Mouse (Mus musculus): ENCODE measurements around the gene Nxf3. TPM values are rescaled to one million over a fixed set of nuclear protein-coding genes. Genes with fewer than 3 reads are reported as not detected.

Nxf3 gene
- total RNA-seq, 2 experiments from 2014 or later = 0.17 to 2.5 TPM

Other genes with a start within 250 kb of the Nxf3 start
- gene Gprasp2, start 246.2 kb downstream of the Nxf3 start, total RNA-seq (2015; ENCODE audit: low replicate concordance) = not detected in 2 replicates
- not detected in 2 replicates for gene Gprasp2, start 246.2 kb downstream of the Nxf3 start, total RNA-seq (2017; ENCODE audit: low replicate concordance)
- not detected in 2 replicates for gene Arxes2, start 91.4 kb downstream of the Nxf3 start, total RNA-seq (2015; ENCODE audit: low replicate concordance)
- gene Arxes2, start 91.4 kb downstream of the Nxf3 start, total RNA-seq (2017; ENCODE audit: low replicate concordance) = not detected in 2 replicates
- not detected in 2 replicates for gene Arxes1, start 51.9 kb downstream of the Nxf3 start, total RNA-seq (2015; ENCODE audit: low replicate concordance)
- not detected in 2 replicates for gene Arxes1, start 51.9 kb downstream of the Nxf3 start, total RNA-seq (2017; ENCODE audit: low replicate concordance)
- not detected in 2 replicates for gene Bex2, start 17.0 kb downstream of the Nxf3 start, total RNA-seq (2015; ENCODE audit: low replicate concordance)
- not detected in 2 replicates for gene Bex2, start 17.0 kb downstream of the Nxf3 start, total RNA-seq (2017; ENCODE audit: low replicate concordance)
- gene Bex4, start 53.7 kb upstream of the Nxf3 start, total RNA-seq (2015; ENCODE audit: low replicate concordance) = 10.7 and 16.7 TPM in 2 replicates
- 11.8 and 12.5 TPM in 2 replicates for gene Bex4, start 53.7 kb upstream of the Nxf3 start, total RNA-seq (2017; ENCODE audit: low replicate concordance)
- 20.7 and 26.5 TPM in 2 replicates for gene Tceal8, start 87.1 kb upstream of the Nxf3 start, total RNA-seq (2015; ENCODE audit: low replicate concordance)
- 31.0 and 39.6 TPM in 2 replicates for gene Tceal8, start 87.1 kb upstream of the Nxf3 start, total RNA-seq (2017; ENCODE audit: low replicate concordance)
- gene Tceal5, start 118.6 kb upstream of the Nxf3 start, total RNA-seq (2015; ENCODE audit: low replicate concordance) = not detected in 2 replicates
- not detected in 2 replicates for gene Tceal5, start 118.6 kb upstream of the Nxf3 start, total RNA-seq (2017; ENCODE audit: low replicate concordance)
- gene Tceal7, start 129.5 kb upstream of the Nxf3 start, total RNA-seq (2015; ENCODE audit: low replicate concordance) = not detected in 2 replicates
- gene Tceal7, start 129.5 kb upstream of the Nxf3 start, total RNA-seq (2017; ENCODE audit: low replicate concordance) = not detected in 2 replicates
- not detected in 2 replicates for gene Bex1, start 130.3 kb upstream of the Nxf3 start, total RNA-seq (2015; ENCODE audit: low replicate concordance)
- not detected in 2 replicates for gene Bex1, start 130.3 kb upstream of the Nxf3 start, total RNA-seq (2017; ENCODE audit: low replicate concordance)
- 15.6 and 21.3 TPM in 2 replicates for gene Tceal9, start 159.8 kb upstream of the Nxf3 start, total RNA-seq (2015; ENCODE audit: low replicate concordance)
- gene Tceal9, start 159.8 kb upstream of the Nxf3 start, total RNA-seq (2017; ENCODE audit: low replicate concordance) = 32.2 and 49.5 TPM in 2 replicates
- gene Bex3, start 185.0 kb upstream of the Nxf3 start, total RNA-seq (2015; ENCODE audit: low replicate concordance) = 25.1 and 47.8 TPM in 2 replicates
- 16.9 and 24.5 TPM in 2 replicates for gene Bex3, start 185.0 kb upstream of the Nxf3 start, total RNA-seq (2017; ENCODE audit: low replicate concordance)

Measured in erythroblast, adult 5-6 weeks (primary cell).